Mouse (Mus musculus) gastrocnemius, postnatal 36 days (tissue): ENCODE measurements at regions not wholly inside any gene's neighbourhood (a gene's known extent, or its start where the extent isn't known, plus 50 kb on each side); places are given as distances from the start of the nearest gene placed in this dataset.

Experiments
- DNase-seq, 2 experiments: peaks; one replicate each; pipeline ENCODE4 v3.0.0; 2022
- intact Hi-C: fragments of 180-260 bp; cut with DNase I; formaldehyde crosslinking; loops from one replicate; pipeline ENCODE4 v1.15.1; 2025

DNA sequence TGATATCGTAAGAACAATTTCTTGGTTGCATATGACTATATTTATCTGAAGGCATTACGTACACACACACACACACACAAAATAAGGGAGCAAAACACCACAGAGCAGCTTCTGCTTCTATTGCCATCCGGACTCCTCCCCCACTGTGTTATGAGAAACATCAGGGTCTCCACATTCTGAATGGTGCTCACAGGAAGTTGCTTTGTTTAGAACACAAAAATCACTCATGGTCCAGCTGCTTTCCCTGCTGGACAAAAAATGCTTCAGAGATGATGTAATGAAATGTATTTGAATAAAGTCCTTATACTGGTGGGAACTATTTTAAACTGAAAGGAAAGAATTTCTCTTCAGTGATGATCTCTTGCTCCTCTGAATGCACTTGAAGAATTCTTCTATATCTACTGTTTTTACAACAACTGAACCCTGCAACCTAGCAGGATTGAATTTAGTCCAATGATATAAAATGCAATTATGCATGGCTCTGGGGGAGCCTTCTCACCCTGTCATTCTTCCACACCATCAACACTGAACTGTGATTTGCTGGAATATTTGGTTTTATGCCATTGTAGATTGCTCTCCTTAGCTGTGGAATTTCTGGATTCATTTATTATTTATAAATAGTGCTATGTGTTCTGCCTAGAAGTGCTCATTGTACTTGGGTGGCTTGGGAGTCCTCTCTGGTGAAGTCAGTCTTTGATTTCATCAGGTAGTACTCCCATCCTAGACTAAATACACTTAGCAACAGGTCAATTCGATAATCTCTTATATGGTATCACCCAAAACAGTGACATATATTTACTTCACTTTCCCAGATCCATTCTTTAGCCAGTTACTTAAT is 296.7 kb upstream of the Pitrm1 start:
- intact Hi-C loops, result no loop called here

DNA sequence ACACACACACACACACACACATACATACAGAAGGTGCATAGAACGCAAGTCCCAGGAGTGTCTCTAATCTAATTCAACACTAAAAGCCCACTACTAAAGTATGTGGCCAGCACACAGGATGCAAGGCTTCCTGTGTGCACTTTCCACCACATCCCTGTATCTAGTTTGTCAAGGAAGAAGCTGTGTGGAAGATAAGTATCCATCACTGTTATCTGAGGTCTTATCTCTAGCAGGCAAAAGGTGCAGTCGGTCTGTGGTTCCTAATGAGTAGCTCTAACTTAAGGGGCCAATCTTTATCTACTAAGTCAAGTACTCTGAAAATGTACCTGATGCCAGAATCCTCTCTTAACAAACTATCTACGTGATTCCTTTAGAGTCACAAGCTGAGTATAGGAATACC is 295.8 kb upstream of the Pitrm1 start:
- intact Hi-C loops, result no loop called here
- no peak for DNase-seq

More for the DNA sequence above, 296.7 kb upstream of the Pitrm1 start:
- no peak for DNase-seq

DNA sequence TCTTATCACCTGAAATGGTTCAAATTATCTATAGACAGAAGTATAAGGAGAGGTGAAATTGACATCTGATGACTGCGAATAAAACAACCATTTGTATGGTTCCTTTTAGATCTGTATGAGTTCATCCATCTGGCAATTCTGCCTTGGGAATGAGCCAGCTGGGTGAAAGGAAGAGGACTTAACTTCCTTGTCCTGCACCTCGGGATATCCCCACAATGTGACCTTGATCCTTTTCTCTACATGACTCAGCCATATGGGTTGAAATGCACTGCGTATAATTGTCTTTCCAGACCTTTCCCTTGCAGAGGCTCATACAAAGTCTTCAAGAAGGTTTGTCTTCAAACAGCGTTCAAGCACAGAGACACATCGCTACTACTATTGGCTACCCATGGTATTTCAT is 292.6 kb upstream of the Pitrm1 start:
- intact Hi-C loops, result no loop called here

DNA sequence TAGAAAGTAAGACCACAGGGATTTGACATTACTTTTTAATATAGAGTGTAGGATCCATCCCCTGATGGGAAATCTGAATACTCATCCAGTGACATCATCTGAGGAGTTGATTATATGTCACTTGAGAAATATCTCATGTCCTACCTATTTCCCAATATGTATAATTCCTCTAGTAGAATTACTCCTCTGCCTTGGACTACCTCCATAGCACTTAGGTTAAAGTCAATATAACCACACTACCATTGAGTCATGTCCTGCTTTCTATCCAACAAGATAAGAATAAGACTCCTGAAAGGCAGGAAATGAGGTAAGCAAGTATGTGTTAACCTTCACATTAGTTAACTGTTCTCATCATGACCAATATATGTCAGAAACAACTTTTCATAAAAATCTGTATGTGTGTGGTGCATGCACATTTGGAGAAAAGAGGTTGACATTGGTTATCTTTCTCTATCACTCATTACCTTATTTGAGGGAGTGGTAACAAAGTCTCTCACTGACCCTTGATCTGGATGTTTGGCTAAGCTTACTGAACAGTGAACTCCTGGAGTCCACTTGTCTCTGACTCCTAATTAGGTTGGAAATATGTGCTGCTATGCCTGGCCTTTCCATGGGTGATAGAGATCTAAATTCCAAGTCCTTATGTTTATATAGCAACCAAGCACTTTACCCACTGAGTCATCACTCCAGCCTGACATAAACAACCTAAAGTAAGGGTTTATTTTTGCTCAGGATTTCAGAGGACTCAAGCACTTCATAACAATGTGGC is 292.0 kb upstream of the Pitrm1 start:
- no peak for DNase-seq
- intact Hi-C loops, result no loop called here

More for the DNA sequence above, 292.6 kb upstream of the Pitrm1 start:
- no peak for DNase-seq

GRCm38 (mm10) chr13:6258456-6258855 is 289.5 kb upstream of the Pitrm1 start:
- no peak for DNase-seq
- intact Hi-C loops, result no loop called here

DNA sequence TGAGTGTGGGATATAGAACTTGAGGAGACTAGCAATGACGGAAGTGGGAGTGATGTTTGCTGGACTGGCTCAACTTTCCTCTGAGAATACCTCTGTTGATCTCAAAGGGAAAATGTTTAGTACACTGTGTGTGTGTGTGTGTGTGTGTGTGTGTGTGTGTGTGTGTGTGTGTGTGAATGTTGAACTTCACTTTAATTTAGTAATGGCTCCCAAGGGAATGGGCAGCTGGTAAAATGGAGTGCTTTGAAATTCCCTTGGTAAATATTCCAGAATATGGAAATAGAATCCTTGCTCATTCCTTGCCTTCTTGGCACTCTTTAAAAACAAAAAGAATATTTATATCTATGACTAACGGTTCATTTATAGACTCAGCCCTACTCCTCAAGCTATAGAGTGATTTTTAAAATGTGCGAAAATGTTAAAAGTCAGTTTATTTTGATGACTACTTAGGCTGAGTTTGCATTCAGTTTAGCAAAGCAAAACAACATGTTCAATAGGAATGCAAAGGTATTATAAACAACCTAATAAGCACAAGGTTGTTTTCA is 287.6 kb upstream of the Pitrm1 start:
- DNase-seq, result no peak
- intact Hi-C loops, result no loop called here

DNA sequence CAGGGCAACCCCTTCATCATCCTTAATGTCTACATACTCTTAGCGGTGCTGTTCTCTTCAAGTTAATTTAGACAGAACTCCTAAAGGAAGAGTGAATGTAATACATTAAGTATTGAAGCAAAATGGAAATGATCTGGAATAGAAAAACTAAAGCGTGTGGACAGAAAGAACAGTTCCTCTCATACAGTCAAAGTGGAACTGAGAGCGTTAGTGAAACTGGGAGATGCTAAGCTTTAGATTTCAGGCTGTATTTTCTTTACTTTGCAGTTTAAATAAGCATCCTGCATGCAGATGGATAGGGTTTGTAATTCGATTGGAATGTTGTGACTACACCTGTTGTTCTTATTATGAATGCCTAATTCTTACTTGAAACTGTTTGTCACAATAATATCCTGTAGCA is 286.5 kb upstream of the Pitrm1 start:
- no peak for DNase-seq
- intact Hi-C loops, result no loop called here

GRCm38 (mm10) chr13:6270546-6270945 is 277.4 kb upstream of the Pitrm1 start:
- intact Hi-C loops, result no loop called here
- DNase-seq, result no peak

DNA sequence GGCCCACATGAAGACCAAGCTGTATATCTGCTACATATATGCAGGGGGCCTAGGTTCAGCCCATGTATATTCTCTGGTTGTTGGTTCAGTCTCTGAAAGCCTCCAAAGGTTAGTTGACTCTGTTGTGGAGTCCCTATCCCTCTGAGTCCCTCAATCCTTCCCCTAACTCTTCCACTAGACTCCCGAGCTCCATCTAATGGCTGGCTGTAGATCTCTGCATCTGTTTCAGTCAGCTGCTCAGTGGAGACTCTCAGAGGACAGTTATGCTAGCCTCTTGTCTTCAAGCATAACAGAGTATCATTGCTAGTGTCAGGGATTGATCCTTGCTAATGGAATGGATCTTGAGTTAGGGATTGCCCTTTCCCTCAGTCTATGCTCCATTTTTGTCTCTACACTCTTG is 275.0 kb upstream of the Pitrm1 start:
- DNase-seq, result no peak
- intact Hi-C loops, result no loop called here

- intact Hi-C loops, result no loop called here
Observed at GRCm38 (mm10) chr13:6280073-6280472, 267.9 kb upstream of the Pitrm1 start.

DNA sequence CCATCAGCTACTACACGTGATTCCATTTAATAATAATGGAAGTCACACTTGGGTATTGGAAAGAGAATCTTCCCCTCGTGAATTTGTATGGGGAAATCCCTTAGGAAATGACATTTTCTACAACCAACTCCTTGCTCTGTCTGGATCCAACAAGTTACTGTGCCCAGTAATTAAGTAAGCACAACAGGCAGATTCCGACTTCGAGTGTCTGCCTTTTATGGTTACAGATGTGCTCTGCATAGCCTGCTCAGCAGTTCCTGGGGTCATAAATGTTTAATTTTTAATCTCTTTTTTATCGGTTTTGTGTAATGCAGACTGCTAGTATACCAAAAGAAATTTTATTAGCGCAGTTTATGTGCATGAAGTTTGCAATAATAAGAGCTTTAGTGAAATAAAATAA is 259.8 kb upstream of the Pitrm1 start:
- DNase-seq, result no peak
- intact Hi-C loops, result no loop called here

More at GRCm38 (mm10) chr13:6280073-6280472, 267.9 kb upstream of the Pitrm1 start:
- no peak for DNase-seq

DNA sequence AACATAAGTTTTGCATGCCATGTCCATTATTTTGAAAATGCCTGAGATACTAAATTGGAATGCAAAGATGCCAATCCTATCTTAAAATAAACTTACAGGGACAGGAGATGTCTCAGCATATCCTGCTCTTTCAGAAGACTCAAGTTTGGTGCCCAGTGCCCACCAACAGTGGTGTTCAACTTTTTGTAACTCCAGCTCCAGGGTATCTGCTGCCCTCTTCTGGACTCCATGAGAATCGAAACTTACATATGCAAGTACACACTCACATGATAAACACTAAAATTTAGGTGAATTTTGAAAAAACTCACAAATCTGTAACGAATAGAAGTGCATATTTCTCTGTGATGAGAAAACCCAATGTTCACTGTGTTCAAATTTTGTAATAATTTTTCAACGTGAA is 255.9 kb upstream of the Pitrm1 start:
- no peak for DNase-seq
- intact Hi-C loops, result loop anchor here (5.0 kb wide), 1 partner anchor 1625 kb away; no protein-coding TSS in a partner anchor

GRCm38 (mm10) chr13:6305718-6306117 is 242.2 kb upstream of the Pitrm1 start:
- DNase-seq, result no peak
- intact Hi-C loops, result no loop called here

GRCm38 (mm10) chr13:6306616-6306988 is 241.3 kb upstream of the Pitrm1 start:
- no peak for DNase-seq
- intact Hi-C loops, result no loop called here

DNA sequence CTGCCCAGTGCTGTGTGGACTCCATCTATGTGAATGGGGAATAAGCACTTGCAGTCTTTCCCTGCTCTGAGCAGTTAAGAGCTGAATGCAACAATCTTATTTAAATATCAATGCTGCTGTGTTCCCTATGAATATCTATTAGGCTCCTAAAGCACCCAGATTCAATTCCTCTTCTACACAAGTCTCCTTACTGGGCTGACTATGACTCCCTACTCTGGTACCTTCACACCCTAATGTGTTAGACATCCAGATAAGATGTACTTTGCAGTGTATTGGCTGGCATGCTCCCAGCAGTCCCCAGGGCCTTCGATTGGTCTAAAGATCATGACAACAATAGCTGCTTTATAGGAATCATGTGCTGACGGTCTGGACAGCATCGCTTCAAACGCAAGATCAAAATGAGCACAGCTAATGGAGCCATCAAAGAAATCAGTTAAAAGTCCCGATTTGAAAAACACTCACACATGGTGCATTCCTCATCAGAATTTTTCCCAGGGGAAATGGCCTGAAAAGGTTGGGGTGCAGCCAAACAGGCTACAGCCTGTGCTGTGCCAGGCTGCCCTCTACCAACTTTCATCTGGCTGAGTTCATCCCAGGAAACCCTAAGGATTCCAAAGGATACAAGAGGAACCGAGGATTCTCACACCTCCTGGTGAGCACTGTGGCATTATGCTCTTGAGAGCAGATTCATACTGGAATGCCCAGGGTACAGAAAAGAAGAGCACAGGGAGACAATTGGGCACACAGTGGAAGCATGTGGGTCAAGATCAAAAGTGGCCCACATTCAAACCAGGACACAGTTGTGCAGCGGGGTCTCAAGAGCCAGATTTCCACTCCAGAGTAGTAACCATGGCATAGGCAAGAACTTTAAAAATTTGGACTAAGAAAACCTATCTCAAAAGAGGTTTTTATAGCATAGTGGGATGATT is 240.7 kb upstream of the Pitrm1 start:
- intact Hi-C loops, result no loop called here
- DNase-seq, result no peak

GRCm38 (mm10) chr13:6316201-6316600 is 231.7 kb upstream of the Pitrm1 start:
- intact Hi-C loops, result no loop called here
- DNase-seq, result no peak

DNA sequence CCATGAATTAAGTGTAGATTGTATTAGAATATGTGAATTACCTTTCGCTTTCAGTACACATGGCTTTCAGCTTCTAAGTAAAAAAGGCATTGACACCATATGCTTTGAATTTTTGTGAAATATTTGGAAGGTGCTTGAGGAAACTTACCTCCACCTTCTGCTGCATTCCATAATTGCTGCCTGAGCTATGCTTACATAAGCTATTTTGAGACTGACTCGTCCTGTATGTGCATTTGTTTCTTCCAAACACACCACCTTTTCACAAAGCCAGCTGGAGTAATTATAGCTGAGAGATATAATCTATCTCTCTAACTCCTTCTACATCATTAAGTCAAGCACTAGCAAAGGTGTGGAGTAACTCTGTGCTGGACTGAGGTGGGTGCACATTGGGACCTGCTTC is 224.0 kb upstream of the Pitrm1 start:
- intact Hi-C loops, result no loop called here
- DNase-seq, result no peak

DNA sequence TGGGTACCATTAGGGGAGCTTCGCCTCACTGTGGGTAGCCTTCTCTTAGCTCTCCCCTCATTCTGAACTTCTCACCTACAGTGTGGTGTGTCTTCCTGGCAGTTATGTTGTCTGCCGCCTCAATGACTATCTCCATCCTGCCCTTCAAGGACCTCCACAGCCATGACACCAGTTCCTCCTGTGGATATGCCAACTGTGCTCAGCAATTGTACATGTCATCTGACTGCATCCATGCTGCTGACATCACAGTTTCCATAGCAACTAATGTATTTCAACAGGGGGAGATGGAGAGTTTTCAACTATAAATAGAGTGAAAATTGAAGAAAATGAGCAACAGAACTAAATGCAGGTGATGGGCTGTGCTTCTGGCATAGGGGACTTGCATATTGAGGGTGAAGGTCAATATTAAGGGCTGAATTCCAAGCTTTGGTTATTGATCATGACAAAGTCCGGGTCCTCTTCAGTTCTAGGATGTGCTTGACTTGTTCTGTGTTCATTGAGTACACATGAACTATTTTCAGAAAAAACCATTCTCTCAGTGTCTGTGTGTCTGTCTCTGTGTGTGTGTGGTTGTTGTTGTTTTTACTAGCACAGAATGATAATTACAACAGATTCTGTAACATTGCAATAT is 217.5 kb upstream of the Pitrm1 start:
- intact Hi-C loops, result no loop called here
- no peak for DNase-seq

- DNase-seq, result no peak
- intact Hi-C loops, result no loop called here
Observed at GRCm38 (mm10) chr13:6340157-6340556, 207.8 kb upstream of the Pitrm1 start.

DNA sequence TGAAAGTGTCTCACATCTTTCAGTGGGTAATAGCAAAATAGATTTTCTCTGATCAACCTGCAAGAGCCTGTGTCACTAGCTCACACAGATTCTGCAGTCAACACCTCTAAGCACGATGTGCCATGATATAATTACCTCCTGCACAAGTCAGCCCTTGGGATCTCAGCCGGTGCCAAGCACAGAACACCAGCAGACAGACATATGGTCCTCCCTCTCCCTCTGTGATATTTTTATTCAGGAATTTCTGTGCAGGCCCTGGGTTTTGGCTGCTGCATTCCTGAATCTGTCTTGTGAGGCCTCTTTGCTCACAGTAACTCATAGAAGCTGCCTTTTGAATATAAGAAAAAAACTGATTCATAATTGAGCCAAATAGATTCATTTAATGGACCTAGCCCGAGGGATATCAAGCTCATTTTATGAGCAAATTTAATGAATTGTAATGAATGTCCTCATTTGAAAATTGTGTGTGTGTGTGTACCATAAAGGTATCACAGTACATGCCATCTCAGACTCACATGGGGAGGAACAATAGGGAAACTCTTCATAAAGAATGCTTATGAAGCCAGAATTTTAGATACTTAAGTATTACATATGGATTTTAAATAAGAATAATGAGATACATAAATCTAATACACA is 206.7 kb upstream of the Pitrm1 start:
- intact Hi-C loops, result no loop called here
- DNase-seq, result no peak
